Mouse (Mus musculus) heart, postnatal 0 days (tissue): Measurements from ENCODE around the gene Gcnt3. TPM values are rescaled to one million over a fixed set of nuclear protein-coding genes. Genes with fewer than 3 reads are reported as not detected.

Source experiments
- ATAC-seq: fragments of 200-750 bp; cut with Nextera tagmentation; 2 replicates; pipeline ENCODE4 v1.8.0; 2017; ENCODE audit warnings: low read depth, moderate number of reproducible peaks, moderate library complexity; ENCODE audit not compliant: insufficient read depth
- DNase-seq: peaks from one replicate; pipeline ENCODE4 v3.0.0-alpha.2; 2016; ENCODE audit warnings: low spot score
- H3K27ac ChIP-seq: fragments of 300-500 bp; sonication (generic); 2 replicates; pipeline ENCODE4 v1.5.1; 2014; ENCODE audit warnings: low read depth, mild to moderate bottlenecking
- H3K27me3 ChIP-seq: fragments of 300-500 bp; sonication (generic); 2 replicates; pipeline ENCODE4 v1.6.1; 2014; ENCODE audit warnings: low read length, mixed read lengths; ENCODE audit not compliant: control insufficient read depth, insufficient read depth
- H3K36me3 ChIP-seq: fragments of 300-500 bp; sonication (generic); replicated peaks from 2 replicates; pipeline ENCODE4 v1.6.1; 2014; ENCODE audit warnings: low read length, mixed read lengths; ENCODE audit not compliant: control insufficient read depth, insufficient read depth
- H3K4me1 ChIP-seq: fragments of 300-500 bp; sonication (generic); 2 replicates; pipeline ENCODE4 v1.6.1; 2014; ENCODE audit warnings: antibody characterized with exemption; ENCODE audit not compliant: control insufficient read depth, insufficient read depth
- H3K4me2 ChIP-seq: fragments of 300-500 bp; sonication (generic); 2 replicates; pipeline ENCODE4 v1.6.1; 2014; ENCODE audit warnings: low read depth, mild to moderate bottlenecking, low read length, moderate library complexity
- H3K4me3 ChIP-seq: fragments of 300-500 bp; sonication (generic); 2 replicates; pipeline ENCODE4 v1.5.1; 2014; ENCODE audit warnings: low read depth, low read length
- H3K9ac ChIP-seq: fragments of 300-500 bp; sonication (generic); replicated peaks from 2 replicates; pipeline ENCODE4 v1.6.1; 2014; ENCODE audit warnings: low read depth, low read length, mixed read lengths
- H3K9me3 ChIP-seq: fragments of 300-500 bp; sonication (generic); replicated peaks from 2 replicates; pipeline ENCODE4 v1.6.1; 2016; ENCODE audit warnings: low read length; ENCODE audit not compliant: control insufficient read depth
- CTCF ChIP-seq: IDR thresholded peaks from 2 replicates; pipeline ENCODE4 v1.5.1; 2016; ENCODE audit warnings: antibody characterized with exemption, control low read depth, low read depth
- EP300 ChIP-seq: IDR thresholded peaks from 2 replicates; pipeline ENCODE4 v1.6.1; 2016; ENCODE audit warnings: antibody characterized with exemption, low read depth
- WGBS: fragments of 180-500 bp; shearing (Covaris S2); extraction: QIAGEN DNeasy Blood & Tissue Kit; methylation state at CpG from one replicate; pipeline ENCODE4 v1.1.7; 2014; 5-methylcytosine and 5-hydroxymethylcytosine counted together
- polyA plus RNA-seq: library from polyadenylated mRNA; unstranded; fragments of >200 nt; fragmentation: Nextera tagmentation; extraction: Ambion mirVana; gene quantifications from 2 replicates; pipeline ENCODE4 v1.2.1, GENCODE M21; 2015
- total RNA-seq: library from RNA; depleted of rRNA; stranded (reverse); fragments of >200 nt; gene quantifications from 2 replicates; pipeline ENCODE4 v1.2.3, GENCODE M21; 2014; ENCODE audit warnings: low replicate concordance; rRNA removed

The Gcnt3 gene
- total and polyA plus RNA-seq, 2 experiments from 2014 or later: 0.04 TPM; not detected in 1

GRCm38 (mm10) chr9:69988706-69989302, 49.1 kb downstream of the Gcnt3 start:
- DNase-seq: no peak
- peak; percentile 2; the same call in 1 of the 2 replicates for ATAC-seq

GRCm38 (mm10) chr9:69987579-69987978, 50.3 kb downstream of the Gcnt3 start:
- H3K4me2 ChIP-seq: no peak overlapping the region
- no peaks in the 10 kb centered on the region for H3K36me3 ChIP-seq
- H3K27ac ChIP-seq: no peak overlapping the region
- H3K4me3 ChIP-seq: no peak overlapping the region
- TF ChIP-seq CTCF: peak; percentile 73
- no peak for TF ChIP-seq EP300
- no peak for ATAC-seq
- no peaks in the 10 kb centered on the region for H3K27me3 ChIP-seq
- H3K9me3 ChIP-seq: no peaks in the 10 kb centered on the region
- no peak overlapping the region for H3K9ac ChIP-seq
- DNase-seq: peak; percentile 55
- H3K4me1 ChIP-seq: peaks cover 21% of the 10 kb centered on the region
- 0% methylated on average over 3 of the region's 3 CpGs for WGBS

More at GRCm38 (mm10) chr9:69988706-69989302, 49.1 kb downstream of the Gcnt3 start:
- H3K9ac ChIP-seq: peak overlapping the region; percentile 99
- 19% methylated on average over 16 of the region's 16 CpGs for WGBS
- peak overlapping the region; percentile 98 for H3K4me3 ChIP-seq
- H3K27me3 ChIP-seq: no peaks in the 10 kb centered on the region
- peak overlapping the region; percentile 54 for H3K4me2 ChIP-seq
- no peaks in the 10 kb centered on the region for H3K36me3 ChIP-seq
- no peaks in the 10 kb centered on the region for H3K9me3 ChIP-seq
- peak overlapping the region; percentile 99 for H3K27ac ChIP-seq
- peaks cover 22% of the 10 kb centered on the region for H3K4me1 ChIP-seq
- TF ChIP-seq EP300 (no peak), CTCF (no peak)

GRCm38 (mm10) chr9:69986571-69986970, 51.3 kb downstream of the Gcnt3 start:
- WGBS: 76% methylated on average over 5 of the region's 5 CpGs
- Histone ChIP-seq H3K4me1 (peaks cover 11% of the 10 kb centered on the region), H3K36me3 (no peaks in the 10 kb centered on the region), H3K9ac (no peak overlapping the region), H3K4me3 (no peak overlapping the region), H3K9me3 (no peaks in the 10 kb centered on the region), H3K27me3 (no peaks in the 10 kb centered on the region), H3K4me2 (no peak overlapping the region), H3K27ac (no peak overlapping the region)
- ATAC-seq: no peak
- no peak for DNase-seq
- no peak for TF ChIP-seq CTCF
- no peak for TF ChIP-seq EP300

GRCm38 (mm10) chr9:69986063-69986462, 51.8 kb downstream of the Gcnt3 start:
- H3K36me3 ChIP-seq: no peaks in the 10 kb centered on the region
- no peak overlapping the region for H3K9ac ChIP-seq
- H3K4me3 ChIP-seq: no peak overlapping the region
- DNase-seq (no peak), ATAC-seq (no peak)
- WGBS: 73% methylated on average over 10 of the region's 10 CpGs
- H3K4me2 ChIP-seq: no peak overlapping the region
- TF ChIP-seq EP300: no peak
- no peak for TF ChIP-seq CTCF
- H3K27me3 ChIP-seq: no peaks in the 10 kb centered on the region
- H3K9me3 ChIP-seq: no peaks in the 10 kb centered on the region
- peaks cover 11% of the 10 kb centered on the region for H3K4me1 ChIP-seq
- H3K27ac ChIP-seq: no peak overlapping the region

DNA sequence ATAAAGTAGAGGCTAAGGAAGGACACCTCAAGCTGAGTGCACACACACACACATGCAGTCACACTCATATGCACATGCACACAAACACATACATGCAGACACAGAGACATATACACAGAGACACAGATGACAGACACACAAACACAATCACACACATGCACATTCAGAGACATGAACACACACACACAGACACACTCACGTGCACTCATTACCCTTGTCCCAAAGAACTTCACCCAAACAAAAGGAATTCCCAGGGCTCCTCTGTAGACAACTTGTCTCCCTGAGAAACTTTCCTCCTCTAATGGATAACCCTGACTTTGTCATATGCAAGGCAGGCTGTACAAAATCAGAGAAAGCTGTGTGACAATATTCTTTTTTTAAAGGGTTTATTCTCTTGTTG, 52.4 kb downstream of the Gcnt3 start:
- H3K4me2 ChIP-seq: no peak overlapping the region
- ATAC-seq: no peak

More for the DNA sequence above, 52.4 kb downstream of the Gcnt3 start:
- H3K9ac ChIP-seq: no peak overlapping the region
- H3K27ac ChIP-seq: no peak overlapping the region
- H3K36me3 ChIP-seq: no peaks in the 10 kb centered on the region
- peaks cover 6% of the 10 kb centered on the region for H3K4me1 ChIP-seq
- TF ChIP-seq CTCF (no peak), EP300 (no peak)
- 58% methylated on average over 1 of the region's 1 CpGs for WGBS
- no peaks in the 10 kb centered on the region for H3K9me3 ChIP-seq
- no peaks in the 10 kb centered on the region for H3K27me3 ChIP-seq
- no peak for DNase-seq
- no peak overlapping the region for H3K4me3 ChIP-seq

Other genes with a start within 250 kb of the Gcnt3 start
- gene Bnip2, start 48.6 kb downstream of the Gcnt3 start, total RNA-seq: 74.2 and 87.2 TPM in 2 replicates
- gene Bnip2, start 48.6 kb downstream of the Gcnt3 start, polyA plus RNA-seq: 104 and 107 TPM in 2 replicates
- gene Gtf2a2, start 25.5 kb downstream of the Gcnt3 start, total RNA-seq: 103 and 105 TPM in 2 replicates
- gene Gtf2a2, start 25.5 kb downstream of the Gcnt3 start, polyA plus RNA-seq: 195 and 203 TPM in 2 replicates
- 24.8 and 28.2 TPM in 2 replicates for gene Fam81a, start 104.5 kb upstream of the Gcnt3 start, total RNA-seq
- gene Fam81a, start 104.5 kb upstream of the Gcnt3 start, polyA plus RNA-seq: 19.8 and 22.3 TPM in 2 replicates
- gene Myo1e, start 169.3 kb upstream of the Gcnt3 start, total RNA-seq: 7.0 and 8.1 TPM in 2 replicates
- gene Myo1e, start 169.3 kb upstream of the Gcnt3 start, polyA plus RNA-seq: 5.0 and 6.6 TPM in 2 replicates